Mouse (Mus musculus): ENCODE data around the gene Olfr205. TPM values are rescaled to one million over a fixed set of nuclear protein-coding genes. Genes with fewer than 3 reads are reported as not detected.
"Not testable (repeated sequence)": the region's sequence is repeated elsewhere in the genome, so short reads cannot be mapped to it uniquely, and the experiment has no call there.

Olfr205 gene
- total RNA-seq (2014; fragmentation: Nextera tagmentation) (not detected in 2 replicates), total RNA-seq (2017) (not detected in 2 replicates), polyA plus RNA-seq (2012) (not detected in 2 replicates)

DNA sequence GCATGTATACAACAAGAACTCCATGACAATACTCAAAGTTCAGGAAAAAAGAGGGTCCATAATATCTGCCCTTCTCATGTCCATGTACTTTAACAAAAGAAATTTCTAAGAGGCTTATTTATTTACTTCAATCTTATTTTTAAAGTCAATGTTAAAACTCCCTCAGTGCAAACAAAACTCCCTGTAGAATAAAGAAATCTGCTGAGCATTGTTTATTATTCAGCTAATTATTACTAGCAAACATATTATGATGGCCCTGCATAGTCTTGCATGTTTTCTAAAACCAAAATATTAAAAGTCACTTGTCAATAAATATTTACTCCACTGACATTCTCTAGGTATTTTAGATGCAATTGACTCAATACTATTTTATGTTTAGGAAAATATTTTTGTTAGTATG, at the start of gene Olfr205:
Gene Olfr205 (minus strand): TSS at position 101 of the 400 bp plus-strand sequence.
- no peaks in the 10 kb centered on the region for H3K27me3 ChIP-seq (ENCODE audit: insufficient read depth, low read length)
- DNase-seq (ENCODE audit: low spot score): no peak
- H3K36me3 ChIP-seq (replicated peaks): no peaks in the 10 kb centered on the region
- H3K4me1 ChIP-seq (ENCODE audit: insufficient read depth, low read depth, low read length): no peaks in the 10 kb centered on the region
- TF ChIP-seq GATA2 (IDR thresholded peaks at IDR 0.05; ENCODE audit: borderline replicate concordance, low read depth, low read length): no peak
- ATAC-seq (ENCODE audit: extremely low read depth, insufficient number of reproducible peaks, low FRiP score, poor library complexity, severe bottlenecking): no peak
- no peak within 1 kb of the TSS for H3K4me3 ChIP-seq (ENCODE audit: low read depth, low read length)
- H3K9me3 ChIP-seq (replicated peaks): no peaks in the 10 kb centered on the region

DNA sequence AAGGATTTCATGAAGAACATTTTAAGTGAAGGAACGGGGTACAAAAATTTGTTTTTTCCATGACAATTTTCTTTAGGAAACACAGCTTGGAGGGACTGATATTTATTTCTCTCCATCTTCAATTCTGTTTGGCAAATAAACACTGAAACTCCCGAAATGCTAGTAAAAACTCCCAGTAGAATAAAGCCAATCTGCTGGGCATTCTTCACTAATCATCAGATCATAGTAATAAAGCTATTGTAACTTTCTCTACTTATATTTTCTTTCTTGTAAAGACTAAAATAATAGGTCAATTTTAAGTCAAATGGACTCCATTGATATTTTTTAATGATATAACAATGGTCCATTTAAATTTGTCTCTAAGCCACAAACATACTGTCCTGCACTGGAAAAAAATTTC, 33.0 kb upstream of the Olfr205 start, which contains the start of gene Olfr209:
Gene Olfr209 (minus strand): TSS at position 101 of the 400 bp plus-strand sequence.
- Histone ChIP-seq H3K4me3 (ENCODE audit: low read depth, low read length) (no peak within 1 kb of the TSS), H3K36me3 (replicated peaks) (no peaks in the 10 kb centered on the region), H3K9me3 (replicated peaks) (no peaks in the 10 kb centered on the region), H3K4me1 (ENCODE audit: insufficient read depth, low read depth, low read length) (no peaks in the 10 kb centered on the region), H3K27me3 (ENCODE audit: insufficient read depth, low read length) (no peaks in the 10 kb centered on the region)
- no peak for TF ChIP-seq POLR2AphosphoS5 (IDR thresholded peaks at IDR 0.05; ENCODE audit: insufficient replicate concordance, low read depth, low read length)
- no peak for TF ChIP-seq CTCF (IDR thresholded peaks at IDR 0.05; ENCODE audit: low read depth, low read length)
- TF ChIP-seq TAL1 (conservative IDR thresholded peaks at IDR 0.05; ENCODE audit: low read depth, low read length): no peak
- no peak for TF ChIP-seq GATA2 (IDR thresholded peaks at IDR 0.05; ENCODE audit: borderline replicate concordance, low read depth, low read length)
- TF ChIP-seq GATA1 (IDR thresholded peaks at IDR 0.05; ENCODE audit: borderline replicate concordance, low read length): no peak
- ATAC-seq (ENCODE audit: extremely low read depth, insufficient number of reproducible peaks, low FRiP score, poor library complexity, severe bottlenecking) (no peak), DNase-seq (ENCODE audit: low spot score) (no peak)

DNA sequence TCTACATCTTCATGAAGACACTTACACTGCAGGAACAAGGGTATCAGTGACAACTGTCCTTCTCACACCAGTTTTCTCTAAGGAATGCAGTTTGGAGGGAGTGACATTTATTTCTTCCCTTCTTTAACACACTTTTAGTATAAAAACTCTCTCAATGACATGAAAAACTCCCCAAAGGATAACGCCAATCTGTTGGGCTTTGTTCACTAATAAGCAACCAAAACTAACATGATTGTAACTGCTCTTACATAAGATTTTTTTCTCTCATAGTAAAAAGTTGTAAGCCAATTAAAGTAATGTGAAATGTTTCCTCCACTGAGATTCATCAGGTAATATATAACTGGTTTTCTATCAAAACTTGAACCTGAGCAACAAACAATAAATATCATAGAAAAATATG, 18.2 kb upstream of the Olfr205 start, which contains the start of gene Olfr206:
Gene Olfr206 (minus strand): TSS at position 101 of the 400 bp plus-strand sequence.
- H3K4me1 ChIP-seq (ENCODE audit: insufficient read depth, low read depth, low read length): no peaks in the 10 kb centered on the region

DNA sequence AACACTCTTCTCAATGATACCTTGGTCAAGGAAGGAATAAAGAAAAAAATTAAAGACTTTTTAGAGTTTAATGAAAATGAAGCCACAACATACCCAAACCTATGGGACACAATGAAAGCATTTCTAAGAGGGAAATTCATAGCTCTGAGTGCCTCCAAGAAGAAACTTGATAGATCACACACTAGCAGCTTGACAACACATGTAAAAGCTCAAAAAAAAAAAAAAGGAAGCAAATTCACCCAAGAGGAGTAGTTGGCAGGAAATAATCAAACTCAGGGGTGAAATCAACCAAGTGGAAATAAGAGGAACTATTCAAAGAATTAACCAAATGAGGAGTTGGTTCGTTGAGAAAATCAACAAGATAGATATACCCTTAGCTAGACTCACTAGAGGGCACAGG, 7.7 kb downstream of the Olfr205 start:
- H3K4me1 ChIP-seq (ENCODE audit: insufficient read depth, low read depth, low read length); H3K27me3 ChIP-seq (ENCODE audit: insufficient read depth, low read length); ATAC-seq (ENCODE audit: extremely low read depth, insufficient number of reproducible peaks, low FRiP score, poor library complexity, severe bottlenecking); H3K9me3 ChIP-seq (replicated peaks); H3K4me3 ChIP-seq (ENCODE audit: low read depth, low read length); H3K36me3 ChIP-seq (replicated peaks); DNase-seq (ENCODE audit: low spot score): not testable (repeated sequence)

More for the DNA sequence above, 18.2 kb upstream of the Olfr205 start, which contains the start of gene Olfr206:
- H3K27me3 ChIP-seq (ENCODE audit: insufficient read depth, low read length): no peaks in the 10 kb centered on the region
- TF ChIP-seq CTCF (IDR thresholded peaks at IDR 0.05; ENCODE audit: low read depth, low read length) (no peak), TAL1 (conservative IDR thresholded peaks at IDR 0.05; ENCODE audit: low read depth, low read length) (no peak), GATA1 (IDR thresholded peaks at IDR 0.05; ENCODE audit: borderline replicate concordance, low read length) (no peak)
- H3K9me3 ChIP-seq (replicated peaks): no peaks in the 10 kb centered on the region
- ATAC-seq (ENCODE audit: extremely low read depth, insufficient number of reproducible peaks, low FRiP score, poor library complexity, severe bottlenecking) (no peak), DNase-seq (ENCODE audit: low spot score) (no peak)
- H3K36me3 ChIP-seq (replicated peaks): no peaks in the 10 kb centered on the region
- no peak within 1 kb of the TSS for H3K4me3 ChIP-seq (ENCODE audit: low read depth, low read length)

DNA sequence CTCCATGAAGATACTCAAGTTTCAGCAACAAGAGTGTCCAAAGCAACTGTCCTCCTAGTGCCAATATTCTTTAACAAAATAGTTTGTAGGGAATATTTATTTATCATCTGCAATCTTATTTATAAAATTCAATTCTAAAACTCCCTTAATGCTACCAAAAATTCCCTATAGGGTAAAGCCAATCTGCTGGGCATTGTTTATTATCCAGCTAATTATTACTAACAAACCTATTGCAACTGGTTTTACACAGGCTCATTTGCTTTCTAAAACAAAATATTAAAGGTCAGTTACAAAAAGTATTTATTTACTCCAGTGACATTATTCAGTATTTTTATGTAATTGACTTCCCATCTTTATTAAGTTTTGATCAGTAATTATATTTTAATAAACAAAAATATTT, 12.8 kb downstream of the Olfr205 start, which contains the start of gene Olfr204:
Gene Olfr204 (minus strand): TSS at position 101 of the 400 bp plus-strand sequence.
- ATAC-seq (ENCODE audit: extremely low read depth, insufficient number of reproducible peaks, low FRiP score, poor library complexity, severe bottlenecking) (no peak), DNase-seq (ENCODE audit: low spot score) (no peak)
- Histone ChIP-seq H3K27me3 (ENCODE audit: insufficient read depth, low read length) (no peaks in the 10 kb centered on the region), H3K4me3 (ENCODE audit: low read depth, low read length) (no peak within 1 kb of the TSS), H3K36me3 (replicated peaks) (no peaks in the 10 kb centered on the region), H3K9me3 (replicated peaks) (0 out of 2 replicates have a peak, but pooled peaks cover 3% of the 10 kb centered on the region), H3K4me1 (ENCODE audit: insufficient read depth, low read depth, low read length) (no peaks in the 10 kb centered on the region)
- no peak for TF ChIP-seq GATA1 (IDR thresholded peaks at IDR 0.05; ENCODE audit: borderline replicate concordance, low read length)
- no peak for TF ChIP-seq TAL1 (conservative IDR thresholded peaks at IDR 0.05; ENCODE audit: low read depth, low read length)
- TF ChIP-seq CTCF (IDR thresholded peaks at IDR 0.05; ENCODE audit: low read depth, low read length): no peak
- no peak for TF ChIP-seq GATA2 (IDR thresholded peaks at IDR 0.05; ENCODE audit: borderline replicate concordance, low read depth, low read length)
- no peak for TF ChIP-seq POLR2AphosphoS5 (IDR thresholded peaks at IDR 0.05; ENCODE audit: insufficient replicate concordance, low read depth, low read length)

DNA sequence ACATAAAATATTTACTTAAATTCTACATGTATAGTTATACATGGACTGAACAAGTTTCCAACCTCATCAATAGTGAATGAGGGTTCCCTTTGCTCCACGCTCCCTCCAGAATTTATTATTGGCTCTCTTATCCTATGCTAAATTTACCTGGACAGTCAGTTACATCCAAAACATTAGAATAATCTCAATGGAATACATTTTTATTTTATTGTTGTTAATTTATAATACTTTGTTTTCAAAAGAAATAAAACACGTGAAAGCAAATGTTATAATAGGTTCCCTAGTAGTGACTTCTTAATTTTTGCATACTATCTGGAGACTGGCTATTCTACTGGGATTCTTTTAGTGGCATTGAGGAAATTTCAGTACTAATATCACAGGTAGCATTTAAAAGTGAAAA, 32.4 kb downstream of the Olfr205 start, which contains the start of gene Olfr203:
Gene Olfr203 (plus strand): TSS at position 301 of the 400 bp plus-strand sequence.
- TF ChIP-seq TAL1 (conservative IDR thresholded peaks at IDR 0.05; ENCODE audit: low read depth, low read length): no peak
- no peak for TF ChIP-seq CTCF (IDR thresholded peaks at IDR 0.05; ENCODE audit: low read depth, low read length)
- TF ChIP-seq POLR2AphosphoS5 (IDR thresholded peaks at IDR 0.05; ENCODE audit: insufficient replicate concordance, low read depth, low read length): no peak
- TF ChIP-seq GATA2 (IDR thresholded peaks at IDR 0.05; ENCODE audit: borderline replicate concordance, low read depth, low read length): no peak
- no peak for TF ChIP-seq GATA1 (IDR thresholded peaks at IDR 0.05; ENCODE audit: borderline replicate concordance, low read length)
- no peak for DNase-seq (ENCODE audit: low spot score)
- no peak for ATAC-seq (ENCODE audit: extremely low read depth, insufficient number of reproducible peaks, low FRiP score, poor library complexity, severe bottlenecking)
- no peaks in the 10 kb centered on the region for H3K9me3 ChIP-seq (replicated peaks)
- no peaks in the 10 kb centered on the region for H3K4me1 ChIP-seq (ENCODE audit: insufficient read depth, low read depth, low read length)
- H3K36me3 ChIP-seq (replicated peaks): no peaks in the 10 kb centered on the region
- no peaks in the 10 kb centered on the region for H3K27me3 ChIP-seq (ENCODE audit: insufficient read depth, low read length)
- H3K4me3 ChIP-seq (ENCODE audit: low read depth, low read length): no peak within 1 kb of the TSS

DNA sequence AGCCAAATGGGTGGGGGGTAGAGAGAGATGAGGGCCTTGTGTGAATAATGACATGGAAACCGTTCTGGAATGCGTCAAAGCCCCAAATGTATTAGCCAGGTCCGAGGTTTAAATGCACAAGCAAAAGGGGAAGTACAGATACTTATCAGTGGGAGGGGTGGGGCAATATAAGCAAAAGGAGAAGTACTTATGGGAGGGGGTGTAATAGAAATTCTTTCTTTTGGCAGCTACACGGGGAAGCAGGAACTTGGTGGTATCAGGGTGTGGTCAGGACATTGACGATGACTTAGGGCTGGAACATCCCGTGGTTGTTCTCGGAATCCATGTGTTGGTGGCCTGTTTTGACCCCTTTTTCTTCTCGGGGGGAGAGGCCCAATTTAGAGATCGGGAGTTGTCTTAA, 43.4 kb downstream of the Olfr205 start:
- not testable (repeated sequence) for ATAC-seq (ENCODE audit: extremely low read depth, insufficient number of reproducible peaks, low FRiP score, poor library complexity, severe bottlenecking); DNase-seq (ENCODE audit: low spot score); H3K4me3 ChIP-seq (ENCODE audit: low read depth, low read length); H3K36me3 ChIP-seq (replicated peaks); H3K27me3 ChIP-seq (ENCODE audit: insufficient read depth, low read length)
- Histone ChIP-seq H3K9me3 (replicated peaks) (peaks cover 12% of the 10 kb centered on the region), H3K4me1 (ENCODE audit: insufficient read depth, low read depth, low read length) (peaks cover 17% of the 10 kb centered on the region)
